Mouse (Mus musculus) urinary bladder, postnatal 14 days (tissue): ENCODE data around the gene Kctd13.

Source experiments
- DNase-seq: peaks from one replicate; pipeline ENCODE4 v3.0.0; 2021; ENCODE audit warnings: low spot score

The Kctd13 gene

GRCm38 (mm10) chr7:126982054-126982453 lies 53.4 kb downstream of the Kctd13 start:
- DNase-seq = no peak

GRCm38 (mm10) chr7:126983113-126983512 lies 54.4 kb downstream of the Kctd13 start:
- no peak for DNase-seq

- no peak for DNase-seq
Observed at GRCm38 (mm10) chr7:126984667-126985444, 56.2 kb downstream of the Kctd13 start.

DNA sequence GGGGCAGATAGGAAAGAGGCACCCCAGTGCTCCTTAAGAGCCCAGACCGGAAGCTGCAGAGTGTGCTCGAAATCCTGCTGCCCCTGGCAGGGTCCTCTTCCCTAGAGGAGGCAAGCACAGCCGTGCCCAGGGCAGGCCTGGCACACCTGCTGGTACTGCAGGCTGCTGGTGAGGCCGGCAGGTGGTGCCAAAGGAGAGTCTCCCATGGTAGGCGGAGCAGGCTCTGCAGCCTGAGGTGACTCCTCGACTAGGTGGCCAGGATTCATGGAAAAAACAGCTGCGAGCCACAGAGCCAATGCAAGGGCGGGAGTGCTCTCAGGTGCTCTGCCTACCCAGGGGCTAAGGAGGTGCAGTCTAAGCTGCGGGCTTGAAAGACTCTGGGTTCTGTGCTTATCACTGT lies 57.6 kb downstream of the Kctd13 start:
- DNase-seq = peak; percentile 58

- DNase-seq = no peak
Observed at GRCm38 (mm10) chr7:126988816-126989215, 60.1 kb downstream of the Kctd13 start.
